Mouse (Mus musculus) lung, postnatal 25 days (tissue): Measurements from ENCODE around the gene Ttll5.

ENCODE experiments used
- DNase-seq: peaks from one replicate; pipeline ENCODE4 v3.0.0; 2022; ENCODE audit warnings: low spot score

Gene Ttll5

DNA sequence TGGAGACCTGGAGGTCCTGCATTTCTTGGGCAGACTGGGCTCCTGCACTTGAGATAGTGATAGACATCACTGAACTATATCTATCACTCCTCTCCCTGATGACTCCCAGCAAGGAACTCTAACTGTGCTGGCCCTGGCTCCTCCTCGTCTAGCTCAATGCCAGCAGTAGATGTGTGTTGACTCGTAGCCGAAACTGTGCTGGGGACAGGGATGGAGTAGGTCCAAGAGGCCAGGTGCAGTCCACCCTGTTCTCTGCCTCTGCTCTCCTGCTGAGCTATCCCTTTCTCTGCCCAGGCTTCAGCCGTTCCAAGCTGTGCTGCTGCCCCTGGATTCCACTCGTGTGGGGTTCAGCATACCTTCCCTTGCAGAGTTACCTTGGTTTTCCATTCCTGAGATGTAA is 145.7 kb downstream of the Ttll5 start:
- no peak for DNase-seq

DNA sequence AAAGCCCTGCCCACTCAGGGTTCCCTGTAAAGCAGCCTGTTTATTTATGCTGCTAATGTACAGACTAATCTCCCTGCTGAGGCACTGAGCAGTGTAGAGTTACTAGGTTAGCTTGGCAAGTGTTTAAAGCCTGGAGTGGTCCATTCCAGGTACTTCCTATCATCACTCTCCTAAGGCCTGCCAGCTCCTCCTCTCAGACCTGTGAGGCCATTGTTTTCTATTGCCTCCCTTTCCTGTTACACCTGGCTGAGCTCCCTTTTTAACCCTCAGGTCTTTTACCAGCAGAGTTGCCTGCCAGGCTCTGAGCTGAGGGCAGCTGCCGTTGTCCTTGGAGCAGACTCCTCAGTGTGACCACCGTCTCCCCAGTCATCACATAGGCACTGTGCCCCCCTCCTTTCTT is 146.3 kb downstream of the Ttll5 start:
- no peak for DNase-seq

DNA sequence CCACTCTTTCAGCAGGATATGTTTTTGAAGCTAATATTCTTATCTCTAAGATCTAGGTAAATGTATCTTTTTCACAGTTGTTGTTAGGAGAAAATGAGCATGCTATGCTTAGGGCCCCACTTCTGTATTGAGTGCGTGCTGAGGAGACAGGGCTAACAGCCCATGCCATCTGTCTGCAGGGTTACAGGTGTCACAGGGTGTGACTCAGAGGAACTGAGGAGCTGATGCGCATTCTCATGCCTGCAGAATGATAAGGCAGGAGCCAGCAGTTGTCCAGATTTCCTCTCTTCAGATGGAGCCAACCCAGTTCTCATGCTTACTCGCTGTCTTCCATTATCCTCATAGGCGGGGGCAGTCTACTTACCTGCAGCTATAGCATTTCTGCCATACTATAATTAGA is 147.2 kb downstream of the Ttll5 start:
- no peak for DNase-seq

DNA sequence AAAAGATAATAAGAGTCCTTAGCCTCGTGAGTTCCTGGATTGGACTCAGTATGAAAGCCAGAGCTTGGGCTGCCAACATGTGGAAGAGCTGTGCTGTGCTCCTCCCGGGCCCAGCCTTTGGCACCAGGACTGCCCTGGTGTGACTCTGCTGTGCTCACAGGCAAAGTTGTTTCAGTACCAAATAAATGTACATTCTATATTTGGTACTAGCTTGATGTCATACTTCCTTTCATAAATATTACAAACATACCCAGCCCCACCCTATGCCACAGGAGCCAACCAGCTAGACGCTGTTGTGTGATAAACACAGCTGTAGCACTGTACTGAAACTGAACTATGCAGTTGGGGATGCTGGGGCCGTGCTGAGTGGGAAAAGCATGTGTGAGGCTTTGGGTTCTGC is 149.1 kb downstream of the Ttll5 start:
- DNase-seq: peak; percentile 64

DNA sequence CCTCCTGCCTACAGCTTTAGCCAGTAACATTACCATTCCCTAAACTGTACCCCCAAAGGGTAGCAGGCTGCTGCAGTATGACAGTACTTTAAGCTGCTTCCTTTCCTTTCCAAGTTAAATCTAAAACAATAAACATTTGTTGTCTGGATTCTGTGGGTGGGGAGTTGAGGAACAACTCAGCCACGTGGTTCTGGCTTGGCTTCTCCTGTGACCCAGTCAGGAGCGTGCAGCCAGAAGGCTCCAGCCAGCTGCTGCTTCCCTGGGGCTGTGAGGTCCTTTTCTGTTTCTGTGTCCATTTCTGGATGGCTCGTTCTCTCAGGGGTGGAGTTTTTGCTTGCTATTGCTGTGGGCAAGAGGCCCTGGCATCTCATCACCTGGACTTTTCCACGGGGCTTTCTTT is 149.6 kb downstream of the Ttll5 start:
- DNase-seq: no peak

DNA sequence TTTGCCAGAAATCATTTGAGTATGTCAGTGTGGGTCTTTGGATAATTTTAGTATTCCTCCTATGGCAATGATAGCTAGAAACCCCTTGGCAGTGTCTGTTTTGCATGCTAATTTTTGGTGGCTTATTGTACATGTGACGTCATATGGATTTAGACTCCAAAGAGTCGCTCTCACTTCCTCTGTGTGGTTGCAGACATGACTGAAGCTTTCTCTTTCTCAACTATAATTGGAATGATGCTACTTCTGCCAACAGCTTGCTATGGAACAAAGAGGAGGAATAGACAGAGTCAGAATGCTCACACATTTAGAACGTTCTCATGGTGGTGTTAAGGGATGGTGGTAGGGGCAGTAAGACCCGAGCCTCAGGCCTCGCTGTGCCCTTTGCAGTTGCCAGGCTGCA is 155.5 kb downstream of the Ttll5 start:
- no peak for DNase-seq

DNA sequence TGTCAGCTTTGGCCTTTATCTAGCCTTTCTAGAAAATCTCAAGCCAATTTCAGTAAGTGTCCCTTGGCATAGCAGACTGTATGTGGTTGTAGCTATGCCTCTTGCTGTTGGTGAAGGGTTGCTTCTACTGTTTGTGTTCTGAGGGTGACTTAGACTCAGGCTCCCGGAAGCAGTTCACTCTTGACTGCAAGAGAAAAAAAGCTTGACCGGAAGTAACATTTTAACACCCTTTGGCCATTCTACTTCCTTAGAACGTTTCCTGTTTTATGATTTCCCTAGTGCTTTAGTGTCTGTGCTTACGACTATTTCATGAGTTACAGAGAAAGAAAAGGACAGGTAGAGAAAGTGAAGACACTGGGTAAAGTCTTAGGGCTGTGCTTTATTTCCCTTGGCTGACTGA is 161.1 kb downstream of the Ttll5 start:
- no peak for DNase-seq

DNA sequence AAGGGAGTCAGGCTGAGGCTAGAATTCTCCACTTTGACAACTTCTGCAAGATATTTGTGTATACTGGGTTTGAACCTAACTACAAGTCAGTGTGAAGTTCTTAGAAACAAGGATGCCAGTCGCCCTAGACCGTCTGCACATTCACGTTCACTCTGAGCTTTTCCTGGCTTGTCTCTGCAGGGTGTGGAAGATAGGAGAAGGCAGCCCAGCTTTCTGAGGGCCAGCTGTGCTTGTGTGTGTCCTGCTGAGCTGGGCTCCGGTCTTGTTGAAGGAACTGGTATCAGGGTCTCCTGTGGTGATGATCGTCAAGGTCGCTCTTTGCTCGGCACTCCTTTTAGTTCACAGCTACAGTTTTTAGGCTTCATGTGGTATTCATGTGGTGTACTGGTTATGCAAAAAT is 161.6 kb downstream of the Ttll5 start:
- no peak for DNase-seq

DNA sequence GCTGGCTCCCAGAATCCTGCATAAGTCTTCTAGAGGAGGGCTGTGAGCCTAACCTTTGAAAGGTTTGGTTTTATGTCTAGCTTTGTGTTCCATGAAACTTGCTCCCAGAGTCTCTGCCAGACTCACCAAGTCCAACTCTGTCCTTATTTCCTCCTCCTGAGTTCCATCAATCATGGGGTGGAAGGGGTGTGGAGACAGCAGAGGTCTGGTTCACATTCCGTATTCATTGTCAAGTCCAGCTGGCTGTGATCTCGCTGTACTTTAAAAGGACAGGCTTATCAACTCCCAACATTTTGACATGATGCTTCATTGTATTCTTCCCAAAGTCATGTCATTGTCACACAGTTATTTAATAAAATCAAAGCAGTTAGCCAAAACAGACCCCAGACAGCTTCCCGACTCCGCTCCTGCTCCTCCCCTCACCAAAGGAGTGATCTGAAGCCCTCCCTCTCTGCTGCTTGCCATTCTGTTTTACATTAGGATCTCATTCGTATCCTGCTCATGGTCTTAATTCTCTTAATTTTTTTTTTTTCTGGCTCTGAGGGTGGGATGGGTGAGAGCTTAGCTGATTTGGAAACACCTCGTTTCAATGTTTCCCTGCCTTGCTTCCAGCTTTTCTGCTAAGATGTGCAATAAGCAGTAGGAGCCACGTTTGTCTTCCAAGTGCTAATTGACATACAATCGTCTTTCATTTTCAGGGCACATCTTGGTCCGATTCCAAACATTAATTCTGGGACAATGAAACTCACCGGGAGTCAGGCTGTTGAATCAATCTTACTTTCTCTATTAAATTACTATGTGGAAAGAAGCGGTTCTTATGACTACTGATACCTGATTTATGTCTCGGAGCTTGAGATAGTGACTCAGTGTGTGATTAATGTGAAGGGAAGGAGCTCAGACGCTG is 162.3 kb downstream of the Ttll5 start:
- DNase-seq: no peak

DNA sequence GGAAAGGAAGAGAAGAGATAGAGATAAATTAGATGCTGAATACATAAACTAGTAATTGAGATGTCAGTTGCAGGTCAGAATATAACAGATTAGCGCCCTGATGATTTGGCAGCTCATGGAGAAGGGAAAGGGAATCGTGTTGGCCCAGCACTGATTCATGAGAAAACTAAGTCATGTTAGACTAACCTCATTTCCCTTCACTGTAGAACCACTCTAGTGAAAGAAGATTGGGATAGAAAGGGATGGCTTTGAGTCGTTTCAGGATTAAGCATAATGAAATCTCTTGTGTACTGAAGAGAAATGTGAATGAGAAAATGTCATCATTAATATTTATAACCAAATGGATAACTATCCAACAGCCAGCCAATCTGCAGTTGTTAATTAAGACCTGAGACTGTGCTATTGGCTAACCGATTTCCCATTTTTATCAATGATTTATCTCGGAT is 163.0 kb downstream of the Ttll5 start:
- no peak for DNase-seq

DNA sequence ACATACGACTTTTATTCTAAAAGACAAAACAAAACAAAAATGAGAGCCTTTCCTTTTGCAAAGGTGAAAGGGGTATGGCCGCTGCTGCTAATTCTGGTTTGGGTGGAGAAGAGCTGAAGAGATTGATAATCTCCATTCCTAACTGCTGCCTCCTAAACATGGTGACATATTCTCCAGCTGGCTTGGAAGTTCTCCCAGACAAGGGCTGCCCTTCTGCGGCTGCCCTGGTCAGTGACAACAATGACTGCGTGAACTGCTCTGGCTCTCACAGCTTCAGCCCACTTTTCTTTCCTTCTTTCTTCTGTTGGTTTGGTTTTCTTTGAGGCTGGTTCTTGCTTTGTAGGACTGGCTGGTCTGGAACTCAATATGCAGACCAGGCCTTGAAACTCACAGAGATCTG is 163.7 kb downstream of the Ttll5 start:
- DNase-seq: no peak

DNA sequence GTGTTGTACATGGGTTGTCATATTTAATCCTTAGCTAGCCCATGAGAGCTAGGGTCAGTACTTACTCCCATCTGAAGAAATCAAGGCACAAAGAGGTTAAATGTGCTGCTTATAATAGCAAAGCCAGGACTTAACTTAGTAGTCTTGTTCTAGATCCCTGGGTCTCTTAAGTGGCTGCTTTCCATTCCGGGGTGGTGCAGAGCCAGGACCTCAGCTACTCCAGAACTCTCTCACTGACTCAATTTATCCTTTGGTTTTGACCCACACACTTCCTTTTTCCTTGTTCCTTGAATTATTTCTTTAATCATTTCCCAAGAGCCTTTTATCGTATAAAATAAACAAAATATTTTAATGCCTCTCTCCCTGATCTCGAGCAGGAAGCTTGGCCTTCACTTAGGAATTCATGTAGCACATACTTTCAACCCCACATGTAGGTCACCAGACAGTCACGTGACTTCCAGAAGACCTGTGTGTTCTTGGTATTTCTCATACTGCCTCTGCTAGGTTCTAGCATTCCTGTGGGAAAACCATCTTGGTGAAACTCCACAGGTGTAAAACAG is 164.4 kb downstream of the Ttll5 start:
- no peak for DNase-seq

DNA sequence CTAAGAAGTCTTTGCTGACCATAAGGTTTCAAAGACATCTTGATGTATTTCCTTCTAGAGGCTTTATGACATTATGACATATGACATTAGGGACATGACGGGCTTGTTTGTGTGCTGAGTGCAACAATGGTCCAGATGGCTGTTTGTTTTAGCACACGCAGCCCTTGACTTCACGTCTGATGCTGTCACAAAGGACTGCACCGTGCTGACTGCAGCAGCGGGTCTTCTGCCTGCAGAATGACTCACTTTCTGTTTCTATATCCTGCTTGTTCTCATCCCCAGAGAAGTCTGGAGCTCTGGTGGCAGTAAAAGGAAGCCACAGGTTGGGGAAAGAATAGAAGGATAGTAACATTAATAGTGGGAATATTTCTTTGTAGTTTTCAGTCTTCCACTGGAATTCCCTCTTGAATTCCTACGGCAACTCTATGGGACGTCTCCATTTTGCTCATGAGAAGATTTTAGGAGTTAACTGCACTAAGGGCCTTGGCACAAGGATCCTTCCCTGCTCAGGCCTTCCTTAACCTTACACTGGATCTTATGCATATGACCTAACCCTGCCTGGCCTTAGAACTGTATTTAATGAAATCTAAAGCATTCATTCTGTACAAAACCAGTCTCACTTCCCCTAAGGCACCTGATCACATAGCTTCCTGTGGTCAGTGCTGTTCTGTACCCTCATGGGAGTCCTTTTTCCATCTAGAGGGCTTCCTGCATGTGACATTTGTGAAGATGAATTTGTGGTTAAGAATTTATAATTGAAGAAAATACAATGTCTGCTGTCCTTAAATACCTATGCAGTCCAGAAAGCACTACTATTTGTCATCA is 167.8 kb downstream of the Ttll5 start:
- DNase-seq: no peak

DNA sequence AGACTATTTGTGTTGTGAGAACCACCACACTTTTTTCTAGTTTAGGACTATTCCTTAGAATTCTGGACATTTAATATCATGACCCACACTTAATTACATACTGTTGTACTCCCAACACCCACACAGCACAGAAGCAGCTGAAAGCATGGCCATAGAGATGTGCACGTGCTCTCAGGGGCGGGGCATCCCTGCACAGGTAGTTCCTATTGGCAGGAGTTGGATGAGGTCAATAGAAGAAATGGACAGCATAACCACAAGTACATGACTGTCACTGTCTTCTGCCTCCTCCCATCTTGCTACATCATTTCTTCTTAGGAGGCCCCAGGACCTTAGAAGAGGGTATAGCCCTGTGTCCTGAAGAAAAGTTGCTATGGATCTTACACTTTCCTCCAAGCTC is 168.4 kb downstream of the Ttll5 start:
- no peak for DNase-seq

DNA sequence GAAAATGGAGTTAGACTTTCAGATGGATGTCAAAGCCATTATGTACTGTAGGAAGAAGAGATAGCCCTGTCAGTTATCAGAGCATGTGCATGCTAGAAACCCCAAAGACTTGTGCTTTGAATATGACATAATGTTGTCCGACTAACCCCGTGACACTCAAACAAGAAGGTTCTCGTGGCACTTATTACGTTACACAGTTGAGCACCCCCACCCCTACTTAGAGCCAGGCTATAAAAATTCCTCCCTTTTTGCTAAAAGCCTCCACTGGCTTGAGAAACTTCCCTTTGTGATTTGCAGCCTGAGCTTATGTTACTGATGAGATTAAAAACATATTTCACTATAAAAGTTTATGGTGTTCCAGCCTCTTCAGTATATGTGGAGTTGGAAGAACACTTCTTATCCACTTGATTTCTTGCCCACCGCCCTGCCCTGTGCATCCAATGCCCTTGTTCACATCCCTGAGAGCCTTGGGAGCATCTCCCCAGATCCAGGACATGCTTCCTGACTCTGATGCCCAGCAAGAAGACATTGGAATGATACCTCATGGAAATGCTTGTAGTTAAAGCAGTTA is 169.4 kb downstream of the Ttll5 start:
- no peak for DNase-seq

DNA sequence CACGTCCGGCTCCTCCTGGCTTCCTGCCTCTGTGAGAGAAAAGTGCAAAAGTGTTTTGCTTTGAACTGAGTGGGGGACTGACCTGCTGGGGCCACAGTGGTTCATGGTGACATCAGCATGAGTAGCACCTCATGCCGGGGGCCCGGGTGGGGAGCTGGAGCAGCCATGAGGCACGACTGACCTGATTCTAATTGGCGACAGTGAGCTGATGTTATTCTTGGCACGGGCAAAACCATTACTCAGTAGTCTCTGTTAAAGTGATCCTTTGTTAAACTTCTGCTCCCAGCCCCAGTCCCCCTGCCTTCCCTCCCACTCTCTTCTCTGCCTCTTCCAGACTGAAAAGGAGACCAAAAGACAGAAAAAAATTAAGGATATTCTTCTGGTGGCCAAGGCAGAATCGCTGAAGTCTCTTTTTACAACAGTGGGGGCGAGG is 176.2 kb downstream of the Ttll5 start:
- DNase-seq: no peak

DNA sequence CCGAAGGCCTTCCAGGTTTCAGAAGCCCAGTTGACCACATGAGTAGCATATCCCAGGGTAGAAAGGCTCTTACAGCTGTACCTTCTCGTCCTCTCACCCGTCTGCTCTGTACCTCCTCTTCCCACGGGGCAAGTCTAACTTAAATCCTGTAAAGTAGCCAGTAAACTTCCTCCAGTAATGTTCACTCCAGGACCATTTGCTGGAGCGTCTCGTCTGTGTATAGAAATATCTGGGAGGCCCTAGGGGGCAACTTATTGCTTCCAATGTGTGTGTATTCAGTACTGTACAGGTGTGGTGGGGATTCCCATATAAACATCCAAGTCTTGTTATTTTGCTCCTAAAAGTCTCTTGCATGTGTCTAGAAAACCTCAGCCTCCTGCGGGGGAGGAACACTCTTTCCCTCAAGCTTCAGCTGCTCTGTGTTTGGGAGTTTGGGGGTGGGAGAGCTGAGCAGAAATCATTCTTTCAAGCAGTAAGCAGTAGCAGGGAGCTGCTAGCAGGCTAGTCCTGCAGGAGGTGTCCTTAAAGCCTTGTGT is 176.7 kb downstream of the Ttll5 start:
- no peak for DNase-seq

DNA sequence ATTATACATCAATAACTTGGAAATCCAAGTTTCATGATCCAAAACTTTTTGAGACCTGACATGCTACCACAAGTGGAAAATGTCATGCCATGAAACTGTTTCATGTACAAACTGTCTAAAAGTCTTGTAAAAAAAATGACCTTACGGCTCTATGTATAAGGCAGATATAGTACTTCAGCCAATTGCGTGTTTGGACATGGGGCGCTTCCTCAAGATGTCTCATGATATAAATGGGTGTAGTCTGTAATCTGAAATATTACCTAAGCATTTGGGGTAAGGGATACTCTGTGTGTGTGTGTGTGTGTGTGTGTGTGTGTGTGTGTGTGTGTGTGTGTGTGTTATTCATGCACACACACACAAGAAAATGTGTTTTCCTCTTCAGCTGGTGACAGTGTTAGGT is 180.2 kb downstream of the Ttll5 start:
- no peak for DNase-seq

DNA sequence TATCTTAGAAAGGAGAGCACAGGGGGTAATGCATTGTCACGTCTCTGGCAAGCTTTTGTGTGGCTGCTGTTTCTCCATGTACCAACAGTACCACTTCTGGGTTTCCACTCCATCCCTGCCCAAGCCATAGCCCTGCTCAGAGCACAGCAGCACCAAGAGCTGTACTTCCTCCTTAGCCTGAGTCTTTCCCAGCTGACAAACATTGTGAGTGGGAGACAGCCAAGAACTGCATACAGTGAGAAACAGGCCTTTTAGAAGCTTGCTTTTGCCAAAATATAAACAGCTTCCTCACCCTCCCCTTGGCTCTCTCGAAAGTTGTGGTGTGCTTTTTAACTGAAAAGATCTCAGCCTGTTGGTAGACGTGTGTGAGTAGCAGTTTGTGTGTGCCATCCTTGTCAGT is 182.9 kb downstream of the Ttll5 start:
- DNase-seq: no peak

DNA sequence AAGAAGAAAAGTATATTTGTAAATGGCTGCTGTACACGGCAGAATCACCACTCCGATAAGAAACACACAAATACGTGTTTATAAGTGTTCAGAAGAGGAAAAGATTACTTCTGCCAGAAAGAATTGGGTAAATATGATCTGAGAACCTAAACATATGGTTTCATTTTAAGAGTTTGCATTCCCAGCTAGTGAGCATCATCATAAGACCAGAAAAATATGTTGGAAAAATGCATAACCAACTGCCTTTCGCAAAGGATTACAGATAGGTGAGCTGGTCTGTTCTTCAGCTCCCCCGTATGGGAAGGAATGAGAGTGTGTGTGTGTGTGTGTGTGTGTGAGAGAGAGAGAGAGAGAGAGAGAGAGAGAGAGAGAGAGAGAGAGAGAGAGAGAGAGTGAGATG is 186.2 kb downstream of the Ttll5 start:
- DNase-seq: no peak

DNA sequence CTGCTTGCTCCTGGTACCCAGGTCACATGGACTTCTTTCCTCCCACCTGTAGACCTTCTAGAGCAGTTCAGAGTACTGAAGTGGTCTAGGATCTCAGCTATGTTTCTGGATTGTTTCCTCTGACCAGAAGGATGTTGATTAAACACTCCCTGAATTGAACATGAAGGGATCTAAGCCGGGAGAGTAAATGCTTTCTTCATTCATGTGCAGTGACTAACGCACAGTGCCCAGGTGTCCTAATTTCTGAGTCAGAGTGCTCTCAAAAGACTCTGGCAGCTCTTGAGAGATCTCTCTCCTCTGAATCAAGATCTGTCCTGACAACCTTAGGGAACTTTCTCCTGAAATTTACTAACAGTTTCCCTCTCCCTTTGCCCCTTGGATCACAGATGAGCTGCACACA is 187.7 kb downstream of the Ttll5 start:
- no peak for DNase-seq

DNA sequence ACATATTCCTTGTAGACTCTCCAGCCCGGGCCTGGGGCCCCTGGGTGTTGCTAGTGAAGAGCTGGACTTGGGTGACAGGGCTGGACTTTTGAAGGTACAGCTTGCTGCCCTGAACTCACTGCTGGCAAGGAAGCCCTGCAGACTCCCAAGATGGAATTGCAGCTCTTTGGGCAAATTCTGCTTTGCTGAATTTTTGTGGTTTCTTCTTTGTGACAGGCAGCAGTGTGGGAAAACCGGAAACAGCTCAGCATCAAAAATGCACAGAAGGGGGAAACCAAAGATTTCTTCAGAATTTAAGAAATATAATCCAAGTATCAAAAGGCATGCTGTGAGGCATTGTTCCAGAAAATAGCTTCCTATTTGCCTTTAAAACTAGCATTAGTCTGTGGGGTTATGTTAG is 189.7 kb downstream of the Ttll5 start:
- no peak for DNase-seq
